Mouse (Mus musculus): Measurements from ENCODE around the gene Col4a3bp.

GRCm38 (mm10) chr13:96680163-96681087, 138.0 kb downstream of the Col4a3bp start:
- no peak for TF ChIP-seq POLR2A (IDR thresholded peaks at IDR 0.05; ENCODE audit: insufficient read depth, low read length)
- TF ChIP-seq CTCF (IDR thresholded peaks at IDR 0.05; ENCODE audit: low read depth, low read length) = no peak
